Mouse (Mus musculus) cerebellum, postnatal 10 days (tissue): ENCODE data around the gene Fbxl13.

ENCODE experiments used
- DNase-seq, 2 experiments: peaks; one replicate each; pipeline ENCODE4 v3.0.0; 2021; ENCODE audit warnings: mixed read lengths in 2 of 2

Gene Fbxl13

GRCm38 (mm10) chr5:21482446-21483222 is 162.8 kb downstream of the Fbxl13 start:
- DNase-seq, result peak; percentile 26 to 41

- DNase-seq, result no peak
Measured at GRCm38 (mm10) chr5:21481521-21481920, 163.9 kb downstream of the Fbxl13 start.

- DNase-seq, result no peak
Measured at GRCm38 (mm10) chr5:21479746-21480145, 165.7 kb downstream of the Fbxl13 start.

GRCm38 (mm10) chr5:21478428-21478827 is 167.0 kb downstream of the Fbxl13 start:
- DNase-seq, result no peak

- DNase-seq, result no peak
Measured at GRCm38 (mm10) chr5:21468100-21468499, 177.3 kb downstream of the Fbxl13 start.

DNA sequence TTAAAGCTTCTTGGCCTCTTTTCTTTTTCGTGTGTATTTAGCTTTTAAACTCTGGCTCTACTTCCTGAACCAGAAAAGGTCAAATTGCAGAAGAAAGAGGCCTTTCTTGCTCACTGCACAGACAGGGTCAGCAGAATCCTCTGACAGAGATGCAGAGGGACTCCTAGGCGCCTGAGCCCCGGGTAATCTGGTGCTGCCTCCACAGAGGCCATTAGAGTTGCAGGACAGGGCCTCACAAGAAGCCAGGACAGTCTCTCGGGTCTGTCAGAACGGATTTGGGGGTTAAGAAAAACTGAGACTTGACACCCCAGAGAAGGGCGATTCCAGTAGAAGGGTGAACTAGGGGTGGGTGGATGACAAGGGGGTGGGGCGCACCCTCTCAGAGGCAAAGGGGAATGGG is 178.0 kb downstream of the Fbxl13 start:
- no peak for DNase-seq

DNA sequence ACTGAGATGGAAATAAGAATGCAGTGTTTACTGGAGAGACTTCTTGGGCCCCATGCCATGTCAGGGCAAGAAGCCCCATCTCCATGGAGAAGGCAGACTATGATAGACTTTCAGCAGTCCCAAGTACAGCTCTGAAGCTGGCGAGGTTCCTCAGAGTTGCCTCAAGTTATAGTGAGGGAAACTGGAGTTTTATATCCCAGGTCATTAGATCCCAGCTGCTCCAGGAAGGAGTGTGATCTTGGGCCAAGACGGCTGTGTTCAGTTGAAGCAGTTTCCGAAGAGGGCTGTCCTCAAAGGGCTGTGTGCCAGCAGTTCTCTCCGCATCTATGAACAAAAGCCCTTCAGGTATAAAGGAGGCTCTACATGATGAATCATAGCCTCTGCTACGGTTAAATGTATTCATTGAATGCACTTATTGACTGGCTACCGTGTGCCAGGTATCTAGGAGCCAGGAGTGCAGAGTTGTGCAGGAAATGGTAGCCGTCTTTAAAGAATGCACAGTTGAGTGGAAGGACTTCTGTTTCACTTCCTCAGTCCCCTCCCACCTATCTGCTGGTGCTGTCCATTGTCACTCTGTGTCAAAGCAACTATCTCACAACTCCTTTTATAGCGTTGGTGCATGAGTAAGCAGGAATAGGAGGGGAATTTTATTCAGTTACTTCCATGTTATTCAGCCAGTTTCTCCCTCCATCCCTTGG is 204.5 kb downstream of the Fbxl13 start:
- peak; percentile 62 to 71 for DNase-seq

DNA sequence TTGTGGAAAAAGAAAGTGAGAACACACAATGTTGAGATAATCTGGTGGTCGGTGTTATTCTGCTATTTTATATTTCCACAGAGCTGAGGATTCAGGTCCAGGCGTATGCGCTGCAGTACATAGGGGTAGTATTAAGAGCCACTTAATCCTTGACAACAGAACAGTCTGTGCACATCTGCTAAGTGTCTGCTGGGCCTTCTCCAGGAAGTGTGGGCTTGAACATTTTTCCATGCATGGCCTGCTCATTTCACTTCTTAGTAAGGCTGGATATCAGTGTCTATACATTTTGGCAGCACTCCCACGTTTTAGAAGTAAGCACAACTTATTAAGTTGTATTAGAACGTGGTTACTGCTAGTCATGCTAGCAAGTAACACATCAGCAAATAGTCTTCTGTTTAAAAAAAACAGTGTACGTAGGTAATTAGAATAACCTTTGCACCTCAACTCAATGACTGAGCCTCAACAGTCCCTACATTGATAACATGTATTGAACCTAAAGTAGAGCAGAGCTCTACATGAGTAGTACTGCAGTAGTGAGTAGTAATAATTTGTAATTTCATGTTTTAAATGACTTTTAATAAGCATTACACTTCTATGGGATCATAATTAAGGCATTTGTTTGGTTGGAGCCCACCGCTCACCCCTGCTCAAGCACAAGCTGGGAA is 205.9 kb downstream of the Fbxl13 start:
- no peak for DNase-seq

GRCm38 (mm10) chr5:21438428-21438827 is 207.0 kb downstream of the Fbxl13 start:
- DNase-seq, result no peak

GRCm38 (mm10) chr5:21436471-21436975 is 208.9 kb downstream of the Fbxl13 start:
- no peak for DNase-seq

- DNase-seq, result peak; percentile 80 to 82
Measured at GRCm38 (mm10) chr5:21434148-21434929, 211.1 kb downstream of the Fbxl13 start.
